Mouse (Mus musculus) cerebellum, postnatal 36 days (tissue): ENCODE results near the gene Creb3l1.

Experiments
- DNase-seq, 2 experiments: peaks; one replicate each; pipeline ENCODE4 v3.0.0; 2021 to 2022; ENCODE audit warnings: mixed read lengths in 2 of 2

Creb3l1 gene

DNA sequence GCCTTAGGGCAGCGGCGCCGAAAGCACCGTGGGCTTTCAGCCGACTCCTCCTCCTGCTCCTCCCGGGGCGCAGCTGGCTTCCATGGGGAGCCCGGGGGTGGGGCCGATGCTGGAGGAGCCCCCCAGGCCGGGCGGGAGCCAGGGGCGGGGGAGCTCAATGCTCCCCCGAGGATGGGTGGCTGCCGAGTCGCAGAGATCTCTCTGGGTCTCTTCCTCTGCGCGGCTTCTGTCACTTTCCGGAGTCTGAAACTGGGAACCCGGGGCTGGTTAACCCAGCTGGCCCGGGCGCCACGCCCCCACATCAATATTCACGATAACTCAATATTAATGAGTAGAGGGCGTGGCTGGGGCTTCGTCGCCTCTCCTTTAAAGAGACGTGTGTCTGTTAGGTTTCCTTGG is at the start of gene Creb3l1:
Creb3l1 (minus strand) TSS at position 229 of the 399 bp plus-strand sequence.
- DNase-seq: peak in 1 of 2 experiments; percentile 25

DNA sequence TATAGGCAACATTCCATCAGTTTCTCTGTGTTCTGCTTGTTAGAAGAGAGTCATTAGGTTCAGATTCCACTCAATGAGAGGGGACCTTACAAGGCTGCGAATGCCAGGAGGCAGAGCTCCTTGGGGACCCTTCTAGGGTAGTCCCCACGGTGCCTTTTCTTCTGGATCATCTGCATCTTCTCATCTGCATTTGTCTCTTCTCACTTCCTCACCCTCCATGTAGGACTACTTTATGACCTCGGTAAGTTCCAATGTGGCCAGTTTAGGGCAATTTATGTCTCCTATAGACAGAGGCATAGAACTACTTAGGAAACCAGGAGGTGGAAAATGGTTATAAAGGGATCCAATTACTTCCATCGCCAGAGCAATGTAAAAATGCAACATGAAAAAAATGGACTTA is 46.8 kb upstream of the Creb3l1 start:
- DNase-seq: no peak

DNA sequence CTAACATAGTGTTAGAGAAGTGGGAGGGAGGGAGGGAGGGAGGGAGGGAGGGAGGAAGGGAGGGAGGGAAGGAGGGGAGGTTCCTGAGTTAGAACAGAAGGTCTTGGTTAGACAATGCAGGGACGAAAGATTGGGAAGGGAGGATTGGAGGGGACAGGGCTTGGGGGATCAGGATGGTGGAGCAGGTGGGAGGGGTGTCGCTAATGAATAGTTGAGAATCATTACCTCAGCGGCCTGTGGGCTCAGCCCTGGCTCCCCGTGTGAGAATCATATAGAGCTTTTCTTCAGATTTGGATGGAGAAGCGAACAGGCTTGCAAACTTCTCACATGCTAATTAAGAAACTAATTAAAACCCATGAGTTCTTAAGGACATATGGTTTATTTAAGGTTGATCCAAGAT is 45.3 kb upstream of the Creb3l1 start:
- DNase-seq: no peak

DNA sequence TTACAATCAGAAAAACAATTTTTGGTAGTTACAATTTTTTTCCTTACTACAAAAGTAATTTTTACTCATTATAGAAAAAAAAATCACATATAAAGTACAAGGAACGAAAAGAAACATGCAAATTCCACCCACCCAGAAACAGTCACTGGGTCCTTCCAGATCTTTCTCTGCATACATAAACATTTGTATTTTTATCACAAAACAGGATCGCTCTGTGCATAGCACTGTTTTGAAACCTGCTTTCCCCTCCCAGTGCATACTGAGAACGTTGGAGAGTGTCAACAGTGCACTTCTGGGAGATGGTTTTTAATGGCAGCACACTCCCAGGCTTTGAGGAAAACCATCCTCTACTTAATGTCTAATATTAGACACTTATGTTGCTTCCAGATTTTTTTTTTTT is 43.3 kb upstream of the Creb3l1 start:
- DNase-seq: no peak

DNA sequence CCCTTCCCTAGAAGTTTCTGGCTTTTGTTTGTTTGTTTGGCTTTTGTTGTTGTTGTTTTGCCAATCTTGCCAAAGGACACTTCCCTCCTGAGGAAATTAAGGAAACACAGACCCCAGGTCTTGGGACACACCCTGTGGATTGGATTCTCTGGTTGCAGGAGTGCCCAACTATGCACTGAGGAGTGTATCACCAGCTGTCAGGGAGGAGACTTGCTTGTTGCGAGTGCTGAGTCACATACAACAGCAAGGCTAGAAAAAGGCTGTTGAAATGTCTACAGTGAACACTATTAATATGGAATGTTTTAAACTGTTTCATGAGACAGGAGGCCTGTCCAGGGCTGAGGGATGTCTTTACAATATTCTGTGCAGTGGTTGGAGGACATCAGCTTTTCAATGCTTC is 42.6 kb upstream of the Creb3l1 start:
- DNase-seq: no peak

DNA sequence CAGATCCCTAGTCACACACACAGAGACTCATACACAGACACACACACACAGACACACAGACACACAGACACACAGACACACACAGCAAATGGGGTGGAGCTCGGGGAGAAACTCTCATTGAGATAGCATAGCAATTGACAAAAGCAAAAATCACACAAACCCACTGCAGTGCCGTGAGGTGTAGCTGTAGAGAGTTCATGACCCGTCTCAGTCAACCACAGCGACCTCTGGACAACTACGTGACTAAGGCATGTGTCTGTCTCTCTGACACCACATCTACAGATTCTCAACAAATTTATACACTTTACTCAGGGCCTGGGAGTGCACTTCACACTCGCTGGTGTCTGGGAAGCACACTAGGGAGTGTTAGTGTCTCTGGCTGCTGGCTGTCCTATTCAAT is 41.6 kb upstream of the Creb3l1 start:
- DNase-seq: no peak

DNA sequence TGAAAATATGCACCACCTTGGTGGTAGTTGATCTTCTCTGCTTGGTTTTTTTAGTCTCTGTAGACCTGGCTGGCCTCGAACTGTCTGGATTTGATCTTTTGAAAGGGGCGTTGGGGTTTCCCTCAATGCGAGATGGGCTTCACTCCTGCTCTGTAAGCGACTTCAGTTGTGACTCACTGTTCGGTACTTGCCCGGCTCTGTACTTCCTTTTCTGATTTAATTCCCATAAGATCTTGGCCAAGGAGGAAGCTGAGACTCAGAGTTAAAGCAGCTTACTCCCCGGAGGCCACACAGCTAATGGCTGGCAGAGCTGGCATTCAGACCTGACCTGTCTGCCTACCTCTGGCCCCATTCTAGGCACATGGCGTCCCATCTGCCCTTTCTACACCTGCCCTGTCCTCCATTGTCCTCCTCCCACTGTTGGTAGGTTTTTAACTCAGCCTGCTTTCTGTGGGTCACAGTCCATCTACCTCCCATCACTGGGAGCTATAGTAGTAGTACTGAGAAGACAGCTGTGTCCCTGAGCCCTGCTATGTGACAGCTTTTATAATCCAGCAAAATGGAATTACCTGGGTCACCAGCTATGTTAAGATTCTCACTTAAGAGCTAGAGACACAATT is 41.1 kb upstream of the Creb3l1 start:
- DNase-seq: no peak

DNA sequence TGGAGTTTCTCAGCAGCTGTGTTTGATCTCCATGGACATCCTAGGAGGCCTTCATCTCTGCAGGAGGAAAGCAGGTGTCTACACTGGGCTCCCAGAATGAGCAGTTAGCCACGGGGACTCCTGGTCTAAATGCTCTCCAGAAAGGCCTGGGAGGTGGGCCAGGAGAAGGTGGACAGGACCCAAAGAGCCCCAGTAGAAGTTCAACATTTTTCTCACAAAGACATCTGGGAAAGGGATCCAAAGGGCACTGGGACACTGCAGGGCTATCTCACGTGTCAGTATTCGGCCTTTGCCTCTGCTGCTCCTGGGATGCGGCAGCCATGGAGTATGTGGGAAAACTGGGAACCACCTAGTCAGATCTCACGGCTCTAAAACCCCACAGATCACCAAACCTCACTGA is 38.8 kb upstream of the Creb3l1 start:
- no peak for DNase-seq

DNA sequence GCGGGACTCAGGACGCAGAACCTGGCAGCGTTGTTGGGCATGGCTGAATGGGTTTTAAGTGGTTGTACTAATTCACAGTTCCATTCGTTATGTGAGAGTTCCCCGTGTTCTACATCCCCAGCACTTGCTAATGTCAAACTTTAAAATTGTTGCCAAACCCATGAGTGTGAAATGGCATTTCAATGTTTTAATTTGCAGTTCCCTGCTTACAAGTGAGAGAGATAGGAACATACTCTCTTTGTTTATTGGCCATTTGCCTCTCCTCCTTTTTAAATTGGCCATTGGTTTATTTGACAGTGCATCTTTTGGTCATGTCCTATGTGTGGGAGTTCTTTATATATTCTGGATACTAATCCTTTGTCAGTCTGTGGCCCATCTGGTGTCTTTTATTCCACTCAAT is 37.0 kb upstream of the Creb3l1 start:
- no peak for DNase-seq

DNA sequence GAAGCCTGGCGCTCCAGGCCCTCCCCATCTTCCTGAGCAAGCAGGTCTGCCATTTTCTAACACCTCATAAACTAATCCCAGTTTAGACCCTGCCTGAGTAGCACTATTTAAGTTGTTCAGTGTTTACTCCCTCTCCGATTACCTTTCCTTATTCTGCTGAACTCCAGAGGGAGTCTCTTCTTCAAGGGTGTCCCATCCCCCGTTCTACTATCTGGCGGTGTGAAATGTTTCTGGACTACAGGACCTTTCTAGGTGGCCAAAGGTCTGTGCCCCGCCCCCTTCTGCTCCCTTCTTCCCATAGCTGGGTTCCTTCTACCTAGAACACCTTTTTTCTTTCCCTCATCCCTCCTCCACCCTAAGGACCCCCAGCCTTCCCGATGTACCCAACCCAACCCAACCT is 36.0 kb upstream of the Creb3l1 start:
- DNase-seq: peak; percentile 45 to 46

DNA sequence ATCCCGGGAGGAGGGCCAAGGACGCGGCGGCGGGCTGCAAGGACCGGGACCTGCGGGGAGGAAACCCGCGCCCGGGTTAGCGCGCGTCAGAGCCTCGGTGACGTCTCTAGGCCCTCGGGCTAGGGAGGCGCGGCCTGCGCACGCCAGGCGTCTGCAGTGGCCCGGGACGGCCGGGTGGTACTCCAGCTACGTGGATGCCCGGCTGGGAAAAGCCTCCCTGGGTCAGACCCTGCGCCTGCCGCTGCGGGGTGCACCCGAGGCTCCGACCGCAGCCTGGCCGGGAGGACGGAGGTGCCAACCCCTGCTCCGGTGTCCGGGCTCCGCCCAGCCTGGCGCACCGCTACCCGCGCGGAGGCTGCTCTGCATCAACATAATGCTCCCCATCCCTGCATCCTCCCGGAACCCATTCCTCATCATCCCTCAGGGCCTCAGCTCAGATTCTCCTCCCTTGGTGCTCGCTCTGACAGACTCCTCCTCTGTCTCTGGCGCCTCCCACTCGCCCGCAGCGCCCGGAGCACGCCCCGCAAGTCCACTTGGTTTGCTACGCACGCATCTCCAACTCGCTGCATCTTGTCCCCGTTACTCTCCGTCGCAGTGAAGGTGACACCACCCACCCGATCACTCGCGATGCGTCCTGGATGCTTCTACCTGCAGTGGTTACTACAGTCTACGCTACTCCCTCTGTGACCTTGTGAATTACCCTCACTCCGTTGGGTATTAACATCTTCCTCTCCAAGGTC is 35.3 kb upstream of the Creb3l1 start:
- DNase-seq: peak; percentile 85 to 89

DNA sequence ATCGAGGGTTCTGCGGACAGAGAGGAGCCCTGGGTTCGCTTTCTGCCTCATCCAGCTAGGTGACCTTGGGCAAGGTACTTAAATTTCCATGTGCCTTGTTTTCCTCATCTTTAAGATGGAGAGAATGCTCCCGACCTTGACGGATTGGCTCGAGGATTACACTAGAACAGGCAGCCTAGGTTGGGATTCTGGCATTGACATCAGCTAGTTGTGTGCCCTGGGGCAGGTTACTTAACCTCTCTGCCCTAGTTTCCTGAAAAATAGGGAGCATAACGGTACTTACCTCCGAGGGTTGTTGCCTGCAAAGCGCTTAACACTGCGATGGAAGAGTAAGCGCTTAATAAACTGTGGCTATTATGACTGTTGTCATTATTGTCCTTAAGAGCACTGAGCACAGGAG is 34.6 kb upstream of the Creb3l1 start:
- no peak for DNase-seq

DNA sequence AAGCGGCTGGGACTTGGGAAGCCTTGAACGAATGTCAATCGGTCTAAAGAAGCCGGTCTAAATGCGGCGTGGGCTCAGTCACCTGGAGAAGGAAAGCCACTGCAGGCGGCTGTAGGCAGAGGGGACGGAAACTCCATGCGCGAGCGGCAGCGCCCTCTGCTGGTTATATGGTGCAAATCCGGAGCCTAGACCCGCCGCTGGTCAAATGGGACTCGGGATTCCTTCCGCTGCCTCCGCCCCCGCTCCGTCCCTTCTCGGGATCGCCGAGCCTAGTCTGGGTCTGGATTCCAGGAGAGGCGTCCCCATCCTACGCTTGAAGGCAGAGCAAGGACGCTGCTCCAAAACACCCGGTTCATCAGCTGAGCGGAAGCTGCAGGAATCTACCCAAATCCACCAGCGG is 34.2 kb upstream of the Creb3l1 start:
- peak; percentile 98 to 99 for DNase-seq

DNA sequence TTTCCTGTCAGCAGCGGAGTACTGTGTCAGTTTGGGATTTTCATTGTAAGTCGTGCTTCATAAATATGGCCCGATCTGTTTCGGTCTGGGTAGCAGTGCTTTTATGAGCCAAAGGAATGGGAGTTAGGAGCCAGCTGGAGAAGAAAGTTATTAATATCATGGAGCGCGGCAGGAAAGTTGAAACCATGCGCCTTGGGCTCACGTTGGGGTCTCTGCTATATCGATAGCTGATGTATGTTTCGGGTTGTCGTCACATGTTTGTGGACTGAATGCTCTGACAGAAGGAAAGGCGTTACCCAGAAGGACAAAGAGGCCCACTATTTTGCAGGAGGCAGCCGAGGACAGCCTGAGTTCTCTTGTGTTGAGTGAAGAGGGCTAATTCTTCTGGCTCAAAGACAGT is 32.5 kb upstream of the Creb3l1 start:
- no peak for DNase-seq

DNA sequence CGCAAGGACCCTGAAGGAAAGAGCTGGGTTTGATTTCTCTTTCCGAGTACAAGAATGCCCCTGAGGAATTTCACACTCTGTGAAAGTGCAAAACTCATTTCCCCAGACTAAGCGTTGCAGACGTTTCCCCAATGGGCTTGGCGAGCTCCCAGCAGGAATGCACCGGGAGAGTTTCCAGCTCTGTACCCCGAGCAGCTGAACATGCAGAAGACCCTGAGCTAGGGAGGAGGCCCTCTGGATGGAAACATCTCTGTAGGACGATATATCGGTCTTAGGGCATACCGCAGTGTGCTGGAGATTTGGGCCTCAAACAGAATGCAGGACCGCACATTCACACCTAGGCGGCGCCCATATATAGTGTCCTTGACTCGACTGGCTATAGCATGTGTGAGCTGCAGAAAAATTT is 31.5 kb upstream of the Creb3l1 start:
- peak; percentile 65 to 76 for DNase-seq

DNA sequence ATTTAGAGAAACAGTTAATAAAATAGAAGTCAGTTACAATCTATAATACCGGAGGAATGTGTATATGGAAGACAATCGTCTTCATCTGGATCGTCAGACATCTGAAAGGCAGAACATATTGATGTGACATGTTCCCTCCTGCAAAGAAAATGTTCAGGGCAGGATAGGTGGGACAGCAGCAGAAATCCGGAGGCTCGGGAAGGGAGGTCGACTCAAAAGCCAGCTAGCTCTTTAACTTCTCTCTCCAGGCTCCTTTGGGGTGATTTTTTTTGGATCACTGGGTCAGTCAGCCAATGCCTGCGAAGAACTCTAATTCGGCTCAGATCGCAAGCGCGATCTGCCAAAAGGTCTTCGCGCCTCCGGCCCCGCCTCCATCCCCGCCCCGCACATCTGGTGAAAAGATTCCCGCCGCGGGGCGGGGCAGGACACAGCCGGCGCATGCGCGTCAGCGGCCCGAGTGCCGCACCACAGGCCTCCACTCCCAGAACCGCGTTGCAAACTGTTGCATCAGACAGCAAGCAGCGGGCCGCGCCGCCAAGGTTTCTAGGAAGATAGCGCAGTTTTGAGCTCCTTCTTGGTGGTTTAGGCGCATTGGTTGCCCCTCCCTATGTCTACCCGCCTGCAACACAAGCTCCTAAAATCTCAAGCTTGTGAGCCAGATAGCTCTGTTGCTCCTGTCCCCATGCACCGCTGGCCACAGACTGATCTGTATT is 31.0 kb upstream of the Creb3l1 start:
- DNase-seq: peak; percentile 81 to 85

DNA sequence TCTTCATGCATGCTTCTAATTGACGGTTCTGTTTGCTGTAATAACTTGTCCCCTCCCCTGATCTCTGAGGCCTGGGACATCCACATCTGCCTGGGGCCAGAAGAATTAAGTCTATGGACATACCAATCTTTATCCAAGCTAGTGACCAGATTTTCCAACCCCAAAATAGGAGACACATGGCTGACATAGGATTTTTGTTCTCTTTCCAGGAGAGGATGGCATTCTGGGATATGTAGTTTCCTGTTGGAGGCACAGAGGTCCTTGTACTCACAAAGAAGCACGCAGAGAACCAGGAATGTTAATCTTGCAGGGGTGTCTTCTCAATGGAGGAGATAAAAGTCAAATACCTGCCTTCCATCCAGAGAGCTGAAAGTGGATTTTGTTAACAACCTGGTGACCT is 28.5 kb upstream of the Creb3l1 start:
- no peak for DNase-seq

DNA sequence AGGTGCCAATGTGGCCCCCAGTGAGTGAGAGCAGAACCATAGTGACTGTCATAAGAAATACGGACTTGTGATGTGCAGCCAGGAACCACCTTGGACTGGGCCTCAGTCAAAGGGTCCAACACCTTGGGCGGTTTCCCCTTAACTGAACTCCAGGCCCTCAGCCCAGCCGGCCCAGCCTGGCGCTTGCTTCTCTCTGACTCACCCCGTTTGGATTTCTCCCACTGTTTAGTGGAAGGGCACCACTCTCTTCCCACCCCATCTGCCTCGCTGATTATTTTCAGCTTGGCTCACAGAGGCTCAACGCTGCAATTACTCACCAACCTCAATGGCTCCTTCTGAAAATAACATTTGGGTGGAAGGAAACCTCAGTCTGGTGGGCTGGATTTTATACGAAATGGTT is 27.9 kb upstream of the Creb3l1 start:
- no peak for DNase-seq

DNA sequence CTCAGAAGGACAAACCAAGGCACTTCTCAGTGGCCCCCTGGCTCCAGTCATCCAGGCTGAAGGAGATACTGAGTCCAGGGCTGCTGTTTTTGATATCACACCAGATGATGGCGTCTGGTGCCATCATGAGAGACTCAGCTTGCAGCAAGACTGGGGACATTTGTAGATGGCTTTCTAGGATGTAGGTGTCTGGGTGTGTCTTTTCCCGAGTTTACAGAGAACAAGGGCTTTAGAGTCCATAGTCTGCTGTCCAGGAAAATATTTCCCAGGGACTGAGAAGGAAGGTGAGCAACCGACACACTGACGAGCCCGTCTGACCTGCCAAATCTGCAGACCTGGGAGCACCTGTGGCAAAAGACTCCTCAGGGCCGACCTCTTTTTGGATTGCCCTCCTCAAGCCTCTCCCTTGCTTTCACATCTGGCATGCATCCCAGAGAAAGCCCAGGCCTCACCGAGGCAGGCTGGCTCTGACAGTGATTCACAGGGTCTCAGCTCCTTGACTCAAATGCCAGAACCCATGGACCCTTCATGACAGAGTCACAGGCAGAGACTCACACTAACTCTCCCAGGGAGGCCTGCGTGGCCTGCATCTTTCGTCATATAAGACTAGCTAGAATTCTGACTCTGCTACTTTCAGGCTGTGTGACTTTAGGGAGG is 23.9 kb upstream of the Creb3l1 start:
- no peak for DNase-seq

DNA sequence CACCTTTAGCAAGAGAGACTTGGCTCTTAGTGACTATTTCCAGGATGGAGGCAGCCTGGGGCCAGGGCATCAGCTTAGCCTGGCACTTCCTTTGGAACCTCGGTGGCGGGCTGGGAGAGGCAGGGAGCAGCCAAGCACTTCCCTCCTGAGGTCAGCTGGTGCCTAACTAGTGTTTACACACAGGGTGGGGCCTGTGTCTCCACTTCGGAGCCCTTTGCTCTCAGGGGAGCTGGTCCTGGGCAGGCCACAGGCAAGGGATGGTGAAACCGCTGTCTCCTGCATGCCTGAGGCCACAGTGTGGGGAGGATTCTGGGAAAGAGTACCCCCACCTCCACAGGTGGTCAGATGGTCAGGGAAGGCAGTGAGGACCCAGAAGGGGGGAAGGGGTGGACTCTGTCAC is 23.3 kb upstream of the Creb3l1 start:
- no peak for DNase-seq

DNA sequence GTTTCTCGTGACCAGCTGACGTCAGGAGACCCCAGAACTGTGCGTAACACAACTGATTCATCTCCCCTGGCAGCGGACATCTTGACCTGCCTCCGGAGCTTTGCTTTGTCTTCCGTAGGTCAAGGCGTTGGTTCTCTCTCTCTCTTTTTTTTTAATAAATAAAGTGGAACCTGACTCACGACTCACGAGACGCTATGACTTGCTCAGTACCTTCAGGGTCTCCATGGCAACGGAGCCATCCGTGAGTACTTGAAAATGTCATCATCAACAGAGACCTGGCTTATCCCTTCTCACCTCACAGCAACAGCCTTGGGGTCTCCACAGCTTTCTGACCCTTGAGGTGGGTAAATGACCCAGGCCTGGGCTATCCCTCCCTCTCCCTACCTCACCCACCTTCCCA is 19.0 kb upstream of the Creb3l1 start:
- no peak for DNase-seq

DNA sequence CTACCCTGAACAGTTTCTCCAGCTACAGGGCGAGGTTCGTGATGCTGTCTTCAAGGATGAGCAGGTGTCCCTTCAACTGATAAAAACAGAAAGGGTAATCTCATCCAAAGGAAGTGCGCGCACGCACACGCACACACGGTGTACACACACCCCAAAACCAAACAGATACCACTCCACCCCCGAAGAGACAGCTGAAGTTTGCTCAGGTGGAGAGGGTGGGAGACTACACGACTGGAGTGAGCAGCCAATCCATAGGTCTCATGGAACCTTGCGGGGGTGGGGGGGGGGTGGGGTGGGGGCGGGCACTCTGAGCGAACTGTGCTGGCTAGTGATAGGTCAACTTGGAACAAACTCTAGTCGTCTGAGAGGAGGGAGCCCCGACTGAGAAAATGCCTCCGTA is 17.2 kb upstream of the Creb3l1 start:
- no peak for DNase-seq

DNA sequence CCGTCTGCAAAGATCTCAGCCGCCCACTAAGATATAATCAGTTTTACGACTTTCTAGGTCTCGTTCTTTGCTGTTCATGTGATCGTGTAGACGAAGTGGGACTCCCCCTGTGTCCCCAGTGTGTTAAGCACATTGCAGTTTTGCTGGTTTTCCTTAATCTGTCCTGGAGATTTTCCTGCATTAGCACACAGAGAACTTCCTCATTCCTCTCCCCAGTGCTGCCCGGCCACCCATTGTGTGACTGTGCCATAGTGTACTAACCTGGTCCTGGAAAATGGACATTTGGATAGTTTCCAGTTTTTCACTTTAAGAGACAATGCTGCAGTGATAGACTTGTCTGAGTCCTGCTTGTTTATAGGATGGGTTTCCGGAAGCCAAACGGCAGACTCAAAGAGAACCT is 10.0 kb upstream of the Creb3l1 start:
- DNase-seq: no peak

DNA sequence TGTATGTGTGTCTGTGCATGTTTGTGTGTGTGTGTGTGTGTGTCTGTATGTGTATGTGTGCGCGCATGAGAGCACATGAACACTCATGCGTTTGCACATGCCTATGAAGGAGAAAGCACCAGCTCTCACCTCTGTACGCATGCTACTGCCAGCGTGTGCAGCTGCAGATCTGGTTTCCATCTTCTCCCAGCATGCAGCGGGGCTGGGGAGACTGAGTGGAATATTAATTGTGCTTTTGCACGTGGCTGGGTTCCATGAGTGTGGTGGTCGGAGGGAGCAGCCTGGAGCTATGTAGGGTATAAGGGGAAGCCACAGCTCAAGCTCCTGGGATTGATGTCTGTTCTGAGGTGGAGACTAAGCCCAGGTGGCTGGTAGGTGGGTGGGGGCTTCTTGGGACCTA is 6.3 kb upstream of the Creb3l1 start:
- no peak for DNase-seq
